Mouse (Mus musculus): ENCODE measurements around the gene Slc10a3.
A peak's percentile ranks its signal among the peaks of the same experiment; 100 is the strongest.

- TF ChIP-seq POLR2A (IDR thresholded peaks at IDR 0.05; ENCODE audit: borderline replicate concordance, extremely low read depth, insufficient read depth, insufficient read length, poor library complexity, severe bottlenecking) (peak; percentile 79), CTCF (IDR thresholded peaks at IDR 0.05; ENCODE audit: borderline replicate concordance, extremely low read depth, insufficient read depth, insufficient read length) (no peak)
Observed at GRCm38 (mm10) chrX:74328725-74329161, 44.4 kb downstream of the Slc10a3 start, which contains the start of gene Plxna3.

All from brain, embryonic 14.5 days (tissue).